In the genomic region with DNA sequence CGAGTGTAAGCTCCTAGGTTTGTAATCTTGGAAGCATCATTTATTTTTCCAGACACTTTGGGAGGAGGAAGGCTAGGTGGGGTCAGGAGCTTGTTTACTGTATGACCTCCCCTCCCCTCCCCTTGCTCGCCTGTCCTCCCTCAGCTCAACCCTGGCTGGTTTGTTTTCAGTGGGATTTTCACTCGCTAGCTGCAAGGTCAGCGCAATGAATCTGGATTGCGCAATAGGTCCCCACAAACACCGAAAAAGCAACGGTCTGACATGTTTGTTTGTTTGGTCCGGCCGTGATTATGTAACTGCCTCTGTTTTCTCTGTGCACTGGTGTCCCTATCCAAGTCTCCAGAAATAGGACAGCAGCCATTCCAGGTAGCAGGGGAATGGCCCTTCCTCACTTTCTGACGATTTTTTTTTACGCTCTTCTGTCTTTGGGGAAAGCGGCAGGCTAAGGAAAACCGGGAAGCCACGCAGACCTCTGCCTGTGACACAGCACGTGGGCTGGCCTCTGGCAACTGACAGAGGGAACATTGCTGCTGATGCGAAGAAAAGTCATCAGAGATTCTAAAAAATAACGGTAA, we compare ENCODE assay signal across 8 mouse cellular contexts.
DNase-seq lines count a peak whose midpoint lies in the region; ATAC-seq and TF ChIP-seq lines count a peak whose summit lies in the region.

No protein-coding gene starts in this region.

- peak; percentile 54 for DNase-seq in gastrocnemius, adult 2 months
- no peak for DNase-seq in gastrocnemius, postnatal 14 days
- peak; percentile 19 for DNase-seq in cerebellum, adult 11 months
- peak; percentile 73 for DNase-seq in kidney, adult 11 months
- DNase-seq in spleen, postnatal 10 days (ENCODE audit: low spot score in 2 of 2) = no peak

- no peaks in the 10 kb centered on the region for H3K9me3 ChIP-seq in forebrain, embryonic 16.5 days (ENCODE audit: control insufficient read depth, low read length)
- H3K9me3 ChIP-seq in liver, embryonic 15.5 days (replicated peaks) = no peaks in the 10 kb centered on the region
- H3K9me3 ChIP-seq in neural tube, embryonic 12.5 days = no peaks in the 10 kb centered on the region

- H3K4me1 ChIP-seq in forebrain, embryonic 16.5 days (replicated peaks; ENCODE audit: control insufficient read depth, insufficient read depth, low read length) = peaks cover 20% of the 10 kb centered on the region
- H3K4me1 ChIP-seq in liver, embryonic 15.5 days (replicated peaks) = peaks cover 9% of the 10 kb centered on the region
- peaks cover 24% of the 10 kb centered on the region for H3K4me1 ChIP-seq in neural tube, embryonic 12.5 days

- intact Hi-C loops in gastrocnemius, adult 2 months (cut with DNase I) = no loop called here
- intact Hi-C loops in gastrocnemius, postnatal 14 days (cut with DNase I; ENCODE audit: low total_unique reads) = no loop called here

- peak overlapping the region; percentile 44 for H3K4me2 ChIP-seq in forebrain, embryonic 16.5 days (ENCODE audit: low read length)
- H3K4me2 ChIP-seq in liver, embryonic 15.5 days = peak overlapping the region; percentile 45
- H3K4me2 ChIP-seq in neural tube, embryonic 12.5 days (replicated peaks) = peak overlapping the region; percentile 53

- no peaks in the 10 kb centered on the region for H3K36me3 ChIP-seq in forebrain, embryonic 16.5 days (ENCODE audit: control insufficient read depth, insufficient read depth)
- H3K36me3 ChIP-seq in liver, embryonic 15.5 days (replicated peaks) = no peaks in the 10 kb centered on the region
- H3K36me3 ChIP-seq in neural tube, embryonic 12.5 days = no peaks in the 10 kb centered on the region

- 0 out of 2 replicates have a peak, but pooled peaks cover 2% of the 10 kb centered on the region for H3K27me3 ChIP-seq in forebrain, embryonic 16.5 days (replicated peaks; ENCODE audit: control insufficient read depth, insufficient read depth, low read length)
- H3K27me3 ChIP-seq in liver, embryonic 15.5 days = peaks cover 11% of the 10 kb centered on the region
- H3K27me3 ChIP-seq in neural tube, embryonic 12.5 days (replicated peaks) = no peaks in the 10 kb centered on the region

- peak overlapping the region; percentile 75 for H3K27ac ChIP-seq in gastrocnemius, adult 2 months
- H3K27ac ChIP-seq in forebrain, embryonic 16.5 days (ENCODE audit: low read length) = no peak overlapping the region
- peak overlapping the region; percentile 68 for H3K27ac ChIP-seq in liver, embryonic 15.5 days (replicated peaks)
- H3K27ac ChIP-seq in neural tube, embryonic 12.5 days = no peak overlapping the region

- peak overlapping the region; percentile 63 for H3K4me3 ChIP-seq in gastrocnemius, adult 2 months
- peak overlapping the region; percentile 16; the same call in 1 of the 2 replicates for H3K4me3 ChIP-seq in forebrain, embryonic 16.5 days (replicated peaks; ENCODE audit: low read length)
- H3K4me3 ChIP-seq in liver, embryonic 15.5 days (replicated peaks) = peak overlapping the region; percentile 27; the same call in 1 of the 2 replicates
- H3K4me3 ChIP-seq in neural tube, embryonic 12.5 days = no peak overlapping the region

- WGBS in forebrain, embryonic 16.5 days = 9% methylated on average over 17 of the region's 17 CpGs
- 12% methylated on average over 17 of the region's 17 CpGs for WGBS in liver, embryonic 15.5 days (ENCODE audit: insufficient replicate concordance)
- WGBS in neural tube, embryonic 12.5 days = 8% methylated on average over 17 of the region's 17 CpGs

- no peak for TF ChIP-seq CTCF in gastrocnemius, adult 2 months (IDR thresholded peaks at IDR 0.05)

- ATAC-seq in forebrain, embryonic 16.5 days = no peak
- ATAC-seq in liver, embryonic 15.5 days (ENCODE audit: insufficient read depth) = peak; percentile 60
- no peak for ATAC-seq in neural tube, embryonic 12.5 days (ENCODE audit: low FRiP score, low read depth)

- H3K9ac ChIP-seq in forebrain, embryonic 16.5 days (replicated peaks; ENCODE audit: low read depth, low read length) = 0 out of 2 replicates have a peak overlapping the region, but pooled peaks have one; percentile 1
- no peak overlapping the region for H3K9ac ChIP-seq in liver, embryonic 15.5 days
- H3K9ac ChIP-seq in neural tube, embryonic 12.5 days = peak overlapping the region; percentile 21; the same call in 1 of the 2 replicates

Comparison
In these comparisons a context has a peak if more than half of its experiments do, and no peak if none do; other contexts are left out.
1. DNase-seq: peak in gastrocnemius, adult 2 months (single experiment), cerebellum, adult 11 months (single experiment) and kidney, adult 11 months (single experiment); none in gastrocnemius, postnatal 14 days (single experiment) and spleen, postnatal 10 days (0 of 2).
2. H3K27ac ChIP-seq: peak in gastrocnemius, adult 2 months (single experiment) and liver, embryonic 15.5 days (single experiment); none in forebrain, embryonic 16.5 days (single experiment) and neural tube, embryonic 12.5 days (single experiment).
3. Peak in every context shown above with its lines, with median percentiles within 50 percentile points of each other: H3K4me2 ChIP-seq.